Mouse (Mus musculus): Measurements from ENCODE around the gene Pdia3. TPM values are rescaled to one million over a fixed set of nuclear protein-coding genes. Genes with fewer than 3 reads are reported as not detected.
A peak's percentile ranks its signal among the peaks of the same experiment; 100 is the strongest.

Gene Pdia3
- polyA plus RNA-seq, 1 experiment from 2014 or later = 540 TPM

- Histone ChIP-seq H3K4me3 (ENCODE audit: low read depth, low read length) (peak overlapping the region; percentile 100), H3K4me2 (ENCODE audit: low read length) (peak overlapping the region; percentile 88), H3K27ac (ENCODE audit: low read depth) (peak overlapping the region; percentile 99), H3K4me1 (replicated peaks; ENCODE audit: control insufficient read depth, insufficient read depth, low read length) (peaks cover 18% of the 10 kb centered on the region), H3K27me3 (replicated peaks; ENCODE audit: control insufficient read depth, insufficient read depth, low read length) (no peaks in the 10 kb centered on the region), H3K36me3 (ENCODE audit: control insufficient read depth, insufficient read depth, low read length) (peaks cover 14% of the 10 kb centered on the region), H3K9me3 (ENCODE audit: control insufficient read depth, low read length) (no peaks in the 10 kb centered on the region), H3K9ac (ENCODE audit: low read length) (peak overlapping the region; percentile 100)
- ATAC-seq (replicated peaks; ENCODE audit: low FRiP score, low TSS enrichment, low read depth) (peak; percentile 0; the same call in 1 of the 2 replicates), DNase-seq (ENCODE audit: low spot score) (no peak)
- WGBS = 12% methylated on average over 4 of the region's 4 CpGs
Measured at GRCm38 (mm10) chr2:121412843-121413386, 660 bp upstream of the Pdia3 start.

GRCm38 (mm10) chr2:121414139-121414685 lies 637 bp downstream of the Pdia3 start:
- Histone ChIP-seq H3K4me1 (replicated peaks; ENCODE audit: control insufficient read depth, insufficient read depth, low read length) (peaks cover 18% of the 10 kb centered on the region), H3K27ac (ENCODE audit: low read depth) (peak overlapping the region; percentile 99), H3K4me2 (ENCODE audit: low read length) (peak overlapping the region; percentile 88), H3K9me3 (ENCODE audit: control insufficient read depth, low read length) (no peaks in the 10 kb centered on the region), H3K9ac (ENCODE audit: low read length) (peak overlapping the region; percentile 100), H3K4me3 (ENCODE audit: low read depth, low read length) (peak overlapping the region; percentile 100), H3K36me3 (ENCODE audit: control insufficient read depth, insufficient read depth, low read length) (peaks cover 27% of the 10 kb centered on the region), H3K27me3 (replicated peaks; ENCODE audit: control insufficient read depth, insufficient read depth, low read length) (no peaks in the 10 kb centered on the region)
- peak; percentile 62 for ATAC-seq (replicated peaks; ENCODE audit: low FRiP score, low TSS enrichment, low read depth)
- under 1% methylated on average over 32 of the region's 32 CpGs for WGBS
- DNase-seq (ENCODE audit: low spot score) = no peak

GRCm38 (mm10) chr2:121415103-121415502 lies 1.5 kb downstream of the Pdia3 start:
- peak overlapping the region; percentile 100 for H3K9ac ChIP-seq (ENCODE audit: low read length)
- DNase-seq (ENCODE audit: low spot score) = no peak
- peaks cover 29% of the 10 kb centered on the region for H3K36me3 ChIP-seq (ENCODE audit: control insufficient read depth, insufficient read depth, low read length)
- H3K4me3 ChIP-seq (ENCODE audit: low read depth, low read length) = peak overlapping the region; percentile 100
- peaks cover 18% of the 10 kb centered on the region for H3K4me1 ChIP-seq (replicated peaks; ENCODE audit: control insufficient read depth, insufficient read depth, low read length)
- no peaks in the 10 kb centered on the region for H3K9me3 ChIP-seq (ENCODE audit: control insufficient read depth, low read length)
- ATAC-seq (replicated peaks; ENCODE audit: low FRiP score, low TSS enrichment, low read depth) = no peak
- H3K27ac ChIP-seq (ENCODE audit: low read depth) = no peak overlapping the region
- peak overlapping the region; percentile 88 for H3K4me2 ChIP-seq (ENCODE audit: low read length)
- WGBS = 45% methylated on average over 3 of the region's 3 CpGs
- H3K27me3 ChIP-seq (replicated peaks; ENCODE audit: control insufficient read depth, insufficient read depth, low read length) = no peaks in the 10 kb centered on the region

GRCm38 (mm10) chr2:121415591-121415990 lies 2.0 kb downstream of the Pdia3 start:
- H3K4me3 ChIP-seq (ENCODE audit: low read depth, low read length) = peak overlapping the region; percentile 100
- H3K9ac ChIP-seq (ENCODE audit: low read length) = peak overlapping the region; percentile 100
- H3K4me1 ChIP-seq (replicated peaks; ENCODE audit: control insufficient read depth, insufficient read depth, low read length) = peaks cover 18% of the 10 kb centered on the region
- peak overlapping the region; percentile 88 for H3K4me2 ChIP-seq (ENCODE audit: low read length)
- no peak overlapping the region for H3K27ac ChIP-seq (ENCODE audit: low read depth)
- ATAC-seq (replicated peaks; ENCODE audit: low FRiP score, low TSS enrichment, low read depth) = no peak
- 76% methylated on average over 3 of the region's 3 CpGs for WGBS
- H3K36me3 ChIP-seq (ENCODE audit: control insufficient read depth, insufficient read depth, low read length) = peaks cover 30% of the 10 kb centered on the region
- no peak for DNase-seq (ENCODE audit: low spot score)
- no peaks in the 10 kb centered on the region for H3K9me3 ChIP-seq (ENCODE audit: control insufficient read depth, low read length)
- no peaks in the 10 kb centered on the region for H3K27me3 ChIP-seq (replicated peaks; ENCODE audit: control insufficient read depth, insufficient read depth, low read length)

- Histone ChIP-seq H3K4me3 (ENCODE audit: low read depth, low read length) (no peak overlapping the region), H3K36me3 (ENCODE audit: control insufficient read depth, insufficient read depth, low read length) (peaks cover 38% of the 10 kb centered on the region), H3K27ac (ENCODE audit: low read depth) (no peak overlapping the region), H3K27me3 (replicated peaks; ENCODE audit: control insufficient read depth, insufficient read depth, low read length) (no peaks in the 10 kb centered on the region), H3K4me1 (replicated peaks; ENCODE audit: control insufficient read depth, insufficient read depth, low read length) (peaks cover 18% of the 10 kb centered on the region), H3K4me2 (ENCODE audit: low read length) (peak overlapping the region; percentile 88), H3K9ac (ENCODE audit: low read length) (no peak overlapping the region), H3K9me3 (ENCODE audit: control insufficient read depth, low read length) (no peaks in the 10 kb centered on the region)
- 90% methylated on average over 6 of the region's 6 CpGs for WGBS
- no peak for ATAC-seq (replicated peaks; ENCODE audit: low FRiP score, low TSS enrichment, low read depth)
- no peak for DNase-seq (ENCODE audit: low spot score)
Measured at GRCm38 (mm10) chr2:121416356-121416755, 2.8 kb downstream of the Pdia3 start.

GRCm38 (mm10) chr2:121418476-121418875 lies 4.9 kb downstream of the Pdia3 start:
- no peak for DNase-seq (ENCODE audit: low spot score)
- H3K9ac ChIP-seq (ENCODE audit: low read length) = no peak overlapping the region
- no peak overlapping the region for H3K27ac ChIP-seq (ENCODE audit: low read depth)
- peaks cover 18% of the 10 kb centered on the region for H3K4me1 ChIP-seq (replicated peaks; ENCODE audit: control insufficient read depth, insufficient read depth, low read length)
- H3K9me3 ChIP-seq (ENCODE audit: control insufficient read depth, low read length) = no peaks in the 10 kb centered on the region
- WGBS = 86% methylated on average over 3 of the region's 3 CpGs
- peaks cover 58% of the 10 kb centered on the region for H3K36me3 ChIP-seq (ENCODE audit: control insufficient read depth, insufficient read depth, low read length)
- no peak overlapping the region for H3K4me3 ChIP-seq (ENCODE audit: low read depth, low read length)
- H3K4me2 ChIP-seq (ENCODE audit: low read length) = no peak overlapping the region
- no peak for ATAC-seq (replicated peaks; ENCODE audit: low FRiP score, low TSS enrichment, low read depth)
- H3K27me3 ChIP-seq (replicated peaks; ENCODE audit: control insufficient read depth, insufficient read depth, low read length) = no peaks in the 10 kb centered on the region

- Histone ChIP-seq H3K27ac (ENCODE audit: low read depth) (no peak overlapping the region), H3K9ac (ENCODE audit: low read length) (no peak overlapping the region), H3K27me3 (replicated peaks; ENCODE audit: control insufficient read depth, insufficient read depth, low read length) (no peaks in the 10 kb centered on the region), H3K4me2 (ENCODE audit: low read length) (no peak overlapping the region), H3K4me3 (ENCODE audit: low read depth, low read length) (no peak overlapping the region), H3K9me3 (ENCODE audit: control insufficient read depth, low read length) (no peaks in the 10 kb centered on the region), H3K36me3 (ENCODE audit: control insufficient read depth, insufficient read depth, low read length) (peaks cover 87% of the 10 kb centered on the region), H3K4me1 (replicated peaks; ENCODE audit: control insufficient read depth, insufficient read depth, low read length) (no peaks in the 10 kb centered on the region)
- 93% methylated on average over 2 of the region's 2 CpGs for WGBS
- no peak for ATAC-seq (replicated peaks; ENCODE audit: low FRiP score, low TSS enrichment, low read depth)
- DNase-seq (ENCODE audit: low spot score) = no peak
Measured at GRCm38 (mm10) chr2:121423166-121423565, 9.6 kb downstream of the Pdia3 start.

- H3K9ac ChIP-seq (ENCODE audit: low read length) = no peak overlapping the region
- WGBS = 92% methylated on average over 2 of the region's 2 CpGs
- no peaks in the 10 kb centered on the region for H3K9me3 ChIP-seq (ENCODE audit: control insufficient read depth, low read length)
- H3K4me1 ChIP-seq (replicated peaks; ENCODE audit: control insufficient read depth, insufficient read depth, low read length) = no peaks in the 10 kb centered on the region
- H3K27ac ChIP-seq (ENCODE audit: low read depth) = no peak overlapping the region
- DNase-seq (ENCODE audit: low spot score) (no peak), ATAC-seq (replicated peaks; ENCODE audit: low FRiP score, low TSS enrichment, low read depth) (no peak)
- H3K4me2 ChIP-seq (ENCODE audit: low read length) = no peak overlapping the region
- no peaks in the 10 kb centered on the region for H3K27me3 ChIP-seq (replicated peaks; ENCODE audit: control insufficient read depth, insufficient read depth, low read length)
- peaks cover 98% of the 10 kb centered on the region for H3K36me3 ChIP-seq (ENCODE audit: control insufficient read depth, insufficient read depth, low read length)
- no peak overlapping the region for H3K4me3 ChIP-seq (ENCODE audit: low read depth, low read length)
Measured at GRCm38 (mm10) chr2:121425890-121426289, 12.3 kb downstream of the Pdia3 start.

- WGBS = 100% methylated on average over 1 of the region's 1 CpGs
Measured at GRCm38 (mm10) chr2:121434854-121435253, 21.3 kb downstream of the Pdia3 start.

More at GRCm38 (mm10) chr2:121434854-121435253, 21.3 kb downstream of the Pdia3 start:
- Histone ChIP-seq H3K9ac (ENCODE audit: low read length) (no peak overlapping the region), H3K27ac (ENCODE audit: low read depth) (no peak overlapping the region), H3K4me1 (replicated peaks; ENCODE audit: control insufficient read depth, insufficient read depth, low read length) (no peaks in the 10 kb centered on the region), H3K9me3 (ENCODE audit: control insufficient read depth, low read length) (no peaks in the 10 kb centered on the region), H3K4me3 (ENCODE audit: low read depth, low read length) (no peak overlapping the region), H3K4me2 (ENCODE audit: low read length) (no peak overlapping the region), H3K36me3 (ENCODE audit: control insufficient read depth, insufficient read depth, low read length) (peaks cover 94% of the 10 kb centered on the region), H3K27me3 (replicated peaks; ENCODE audit: control insufficient read depth, insufficient read depth, low read length) (no peaks in the 10 kb centered on the region)
- DNase-seq (ENCODE audit: low spot score) (no peak), ATAC-seq (replicated peaks; ENCODE audit: low FRiP score, low TSS enrichment, low read depth) (no peak)
